Mouse (Mus musculus) bone marrow, adult 2 months (tissue): ENCODE data around the gene Pde4a.

ENCODE experiments used
- CTCF ChIP-seq: fragments of 200-500 bp; IDR thresholded peaks from 2 replicates; pipeline ENCODE4 v1.5.1; 2011; ENCODE audit warnings: low read length, control low read depth; ENCODE audit not compliant: control insufficient read depth, insufficient read depth
- POLR2A ChIP-seq: fragments of 200-500 bp; IDR thresholded peaks from 2 replicates; pipeline ENCODE4 v1.6.1; 2011; ENCODE audit warnings: low read depth, mild to moderate bottlenecking, control low read depth, low read length, borderline replicate concordance; ENCODE audit not compliant: control insufficient read depth

GRCm38 (mm10) chr9:21121483-21121882 lies 44.0 kb upstream of the Pde4a start:
- TF ChIP-seq CTCF (no peak), POLR2A (no peak)
